Mouse (Mus musculus) hindbrain, embryonic 12.5 days (tissue): ENCODE results near the gene Hoxa11. TPM values are rescaled to one million over a fixed set of nuclear protein-coding genes. Genes with fewer than 3 reads are reported as not detected.

ENCODE experiments used
- ATAC-seq: fragments of 200-750 bp; cut with Nextera tagmentation; 2 replicates; pipeline ENCODE4 v1.8.0; 2017; ENCODE audit warnings: moderate TSS enrichment; ENCODE audit not compliant: low FRiP score
- H3K27ac ChIP-seq: fragments of 300-500 bp; sonication (generic); 2 replicates; pipeline ENCODE4 v1.5.1; 2016; ENCODE audit warnings: mild to moderate bottlenecking
- H3K27me3 ChIP-seq: fragments of 300-500 bp; sonication (generic); 2 replicates; pipeline ENCODE4 v1.6.1; 2016; ENCODE audit warnings: mild to moderate bottlenecking
- H3K36me3 ChIP-seq: fragments of 300-500 bp; sonication (generic); 2 replicates; pipeline ENCODE4 v1.6.1; 2016; ENCODE audit warnings: mild to moderate bottlenecking
- H3K4me1 ChIP-seq: fragments of 300-500 bp; sonication (generic); 2 replicates; pipeline ENCODE4 v1.6.1; 2016
- H3K4me2 ChIP-seq: fragments of 300-500 bp; sonication (generic); replicated peaks from 2 replicates; pipeline ENCODE4 v1.6.1; 2016; ENCODE audit warnings: mild to moderate bottlenecking
- H3K4me3 ChIP-seq: fragments of 300-500 bp; sonication (generic); 2 replicates; pipeline ENCODE4 v1.5.1; 2016; ENCODE audit warnings: mild to moderate bottlenecking
- H3K9ac ChIP-seq: fragments of 300-500 bp; sonication (generic); 2 replicates; pipeline ENCODE4 v1.6.1; 2016; ENCODE audit warnings: mild to moderate bottlenecking, moderate library complexity
- H3K9me3 ChIP-seq: fragments of 300-500 bp; sonication (generic); replicated peaks from 2 replicates; pipeline ENCODE4 v1.6.1; 2016; ENCODE audit warnings: mild to moderate bottlenecking
- WGBS: fragments of 180-500 bp; shearing (Covaris S2); methylation state at CpG from one replicate; pipeline ENCODE4 v1.1.7; 2016; 5-methylcytosine and 5-hydroxymethylcytosine counted together
- polyA plus RNA-seq: library from polyadenylated mRNA; unstranded; fragments of >200 nt; fragmentation: Nextera tagmentation; extraction: Ambion mirVana; gene quantifications from 2 replicates; pipeline ENCODE4 v1.2.1, GENCODE M21; 2016

Hoxa11 gene
- polyA plus RNA-seq, 1 experiment from 2014 or later: not detected

- no peak overlapping the region for H3K4me3 ChIP-seq
- no peak overlapping the region for H3K27ac ChIP-seq
- H3K27me3 ChIP-seq: peaks cover 95% of the 10 kb centered on the region
- H3K9me3 ChIP-seq: no peaks in the 10 kb centered on the region
- 11% methylated on average over 7 of the region's 7 CpGs for WGBS
- H3K4me1 ChIP-seq: 0 out of 2 replicates have a peak, but pooled peaks cover 2% of the 10 kb centered on the region
- H3K36me3 ChIP-seq: no peaks in the 10 kb centered on the region
- no peak overlapping the region for H3K4me2 ChIP-seq
- ATAC-seq: no peak
- H3K9ac ChIP-seq: no peak overlapping the region
Observed at GRCm38 (mm10) chr6:52251177-52251879, 5.7 kb upstream of the Hoxa11 start.

- no peak overlapping the region for H3K4me3 ChIP-seq
- no peak overlapping the region for H3K9ac ChIP-seq
Observed at GRCm38 (mm10) chr6:52249826-52250225, 4.2 kb upstream of the Hoxa11 start.

GRCm38 (mm10) chr6:52249415-52249738, 3.8 kb upstream of the Hoxa11 start:
- no peaks in the 10 kb centered on the region for H3K36me3 ChIP-seq
- no peaks in the 10 kb centered on the region for H3K9me3 ChIP-seq
- H3K4me3 ChIP-seq: no peak overlapping the region
- H3K4me1 ChIP-seq: 0 out of 2 replicates have a peak, but pooled peaks cover 5% of the 10 kb centered on the region
- no peak overlapping the region for H3K4me2 ChIP-seq
- ATAC-seq: no peak
- no peak overlapping the region for H3K27ac ChIP-seq
- peaks cover 98% of the 10 kb centered on the region for H3K27me3 ChIP-seq
- no peak overlapping the region for H3K9ac ChIP-seq
- WGBS: 1% methylated on average over 16 of the region's 16 CpGs

More at GRCm38 (mm10) chr6:52249826-52250225, 4.2 kb upstream of the Hoxa11 start:
- H3K27ac ChIP-seq: no peak overlapping the region
- H3K36me3 ChIP-seq: no peaks in the 10 kb centered on the region
- ATAC-seq: no peak
- no peak overlapping the region for H3K4me2 ChIP-seq
- 0 out of 2 replicates have a peak, but pooled peaks cover 5% of the 10 kb centered on the region for H3K4me1 ChIP-seq
- peaks cover 95% of the 10 kb centered on the region for H3K27me3 ChIP-seq
- H3K9me3 ChIP-seq: no peaks in the 10 kb centered on the region
- 4% methylated on average over 4 of the region's 4 CpGs for WGBS

GRCm38 (mm10) chr6:52248638-52249414, 3.2 kb upstream of the Hoxa11 start:
- no peak overlapping the region for H3K27ac ChIP-seq
- WGBS: 1% methylated on average over 27 of the region's 27 CpGs
- no peak overlapping the region for H3K4me2 ChIP-seq
- ATAC-seq: no peak
- no peak overlapping the region for H3K9ac ChIP-seq
- H3K36me3 ChIP-seq: no peaks in the 10 kb centered on the region
- H3K27me3 ChIP-seq: peaks cover 98% of the 10 kb centered on the region
- no peaks in the 10 kb centered on the region for H3K9me3 ChIP-seq
- 0 out of 2 replicates have a peak, but pooled peaks cover 5% of the 10 kb centered on the region for H3K4me1 ChIP-seq
- H3K4me3 ChIP-seq: no peak overlapping the region

- Histone ChIP-seq H3K4me2 (no peak overlapping the region), H3K4me1 (0 out of 2 replicates have a peak, but pooled peaks cover 2% of the 10 kb centered on the region), H3K27ac (no peak overlapping the region), H3K9ac (no peak overlapping the region), H3K36me3 (no peaks in the 10 kb centered on the region), H3K9me3 (no peaks in the 10 kb centered on the region), H3K4me3 (no peak overlapping the region), H3K27me3 (peaks cover 98% of the 10 kb centered on the region)
- no peak for ATAC-seq
- WGBS: 1% methylated on average over 23 of the region's 23 CpGs
Observed at GRCm38 (mm10) chr6:52247766-52248637, 2.4 kb upstream of the Hoxa11 start.

GRCm38 (mm10) chr6:52246916-52247315, 1.3 kb upstream of the Hoxa11 start:
- H3K4me2 ChIP-seq: no peak overlapping the region
- no peak for ATAC-seq
- no peak overlapping the region for H3K27ac ChIP-seq
- H3K27me3 ChIP-seq: peaks cover 98% of the 10 kb centered on the region
- no peak overlapping the region for H3K4me3 ChIP-seq
- H3K9me3 ChIP-seq: no peaks in the 10 kb centered on the region
- WGBS: 3% methylated on average over 3 of the region's 3 CpGs
- no peak overlapping the region for H3K9ac ChIP-seq
- H3K36me3 ChIP-seq: no peaks in the 10 kb centered on the region
- H3K4me1 ChIP-seq: 0 out of 2 replicates have a peak, but pooled peaks cover 2% of the 10 kb centered on the region

- Histone ChIP-seq H3K27me3 (peaks cover 98% of the 10 kb centered on the region), H3K4me1 (0 out of 2 replicates have a peak, but pooled peaks cover 2% of the 10 kb centered on the region), H3K9ac (no peak overlapping the region), H3K9me3 (no peaks in the 10 kb centered on the region), H3K27ac (no peak overlapping the region), H3K4me3 (no peak overlapping the region), H3K36me3 (no peaks in the 10 kb centered on the region), H3K4me2 (no peak overlapping the region)
- WGBS: under 1% methylated on average over 26 of the region's 26 CpGs
- no peak for ATAC-seq
Observed at GRCm38 (mm10) chr6:52246403-52246803, 793 bp upstream of the Hoxa11 start.

GRCm38 (mm10) chr6:52245040-52245756, 412 bp downstream of the Hoxa11 start:
- no peak for ATAC-seq
- Histone ChIP-seq H3K27me3 (peaks cover 98% of the 10 kb centered on the region), H3K4me1 (peaks cover 2% of the 10 kb centered on the region; the same call in 1 of the 2 replicates), H3K9ac (no peak overlapping the region), H3K36me3 (no peaks in the 10 kb centered on the region), H3K4me3 (no peak overlapping the region), H3K9me3 (no peaks in the 10 kb centered on the region), H3K27ac (no peak overlapping the region), H3K4me2 (no peak overlapping the region)
- WGBS: 1% methylated on average over 64 of the region's 71 CpGs

GRCm38 (mm10) chr6:52244471-52245039, 1.1 kb downstream of the Hoxa11 start:
- peaks cover 98% of the 10 kb centered on the region for H3K27me3 ChIP-seq

GRCm38 (mm10) chr6:52243681-52244121, 1.9 kb downstream of the Hoxa11 start:
- Histone ChIP-seq H3K4me2 (no peak overlapping the region), H3K4me3 (no peak overlapping the region), H3K9ac (no peak overlapping the region), H3K4me1 (peaks cover 2% of the 10 kb centered on the region; the same call in 1 of the 2 replicates), H3K27ac (no peak overlapping the region), H3K36me3 (no peaks in the 10 kb centered on the region), H3K9me3 (no peaks in the 10 kb centered on the region), H3K27me3 (peaks cover 96% of the 10 kb centered on the region)
- no peak for ATAC-seq
- 3% methylated on average over 12 of the region's 12 CpGs for WGBS

More at GRCm38 (mm10) chr6:52244471-52245039, 1.1 kb downstream of the Hoxa11 start:
- H3K4me3 ChIP-seq: no peak overlapping the region
- WGBS: 3% methylated on average over 23 of the region's 23 CpGs
- no peak for ATAC-seq
- no peaks in the 10 kb centered on the region for H3K36me3 ChIP-seq
- no peaks in the 10 kb centered on the region for H3K9me3 ChIP-seq
- H3K27ac ChIP-seq: no peak overlapping the region
- H3K9ac ChIP-seq: no peak overlapping the region
- H3K4me1 ChIP-seq: peaks cover 2% of the 10 kb centered on the region; the same call in 1 of the 2 replicates
- H3K4me2 ChIP-seq: no peak overlapping the region

- H3K36me3 ChIP-seq: no peaks in the 10 kb centered on the region
- H3K27me3 ChIP-seq: peaks cover 96% of the 10 kb centered on the region
- no peaks in the 10 kb centered on the region for H3K9me3 ChIP-seq
- H3K4me1 ChIP-seq: peaks cover 2% of the 10 kb centered on the region; the same call in 1 of the 2 replicates
- 0% methylated on average over 4 of the region's 4 CpGs for WGBS
- no peak overlapping the region for H3K4me3 ChIP-seq
- no peak overlapping the region for H3K4me2 ChIP-seq
- no peak overlapping the region for H3K9ac ChIP-seq
- H3K27ac ChIP-seq: no peak overlapping the region
- ATAC-seq: no peak
Observed at GRCm38 (mm10) chr6:52242801-52243332, 2.7 kb downstream of the Hoxa11 start.
